Mouse (Mus musculus) liver, embryonic 14.5 days (tissue): ENCODE measurements around the gene Ppp2r5d.

Source experiments
- CTCF ChIP-seq: IDR thresholded peaks from 2 replicates; pipeline ENCODE4 v1.5.1; 2016; ENCODE audit warnings: antibody characterized with exemption, low read depth, control low read depth
- EP300 ChIP-seq: IDR thresholded peaks from 2 replicates; pipeline ENCODE4 v1.6.1; 2016; ENCODE audit warnings: antibody characterized with exemption, low read depth

- TF ChIP-seq CTCF: no peak
- no peak for TF ChIP-seq EP300
These were observed 57.6 kb downstream of the Ppp2r5d start for GRCm38 (mm10) chr17:46647279-46647678.
